Mouse (Mus musculus) cerebellum, postnatal 36 days (tissue): Measurements from ENCODE around the gene Wbp1l.

Experiments used
- DNase-seq, 2 experiments: peaks; one replicate each; pipeline ENCODE4 v3.0.0; 2021 to 2022; ENCODE audit warnings: mixed read lengths in 2 of 2

The Wbp1l gene

DNA sequence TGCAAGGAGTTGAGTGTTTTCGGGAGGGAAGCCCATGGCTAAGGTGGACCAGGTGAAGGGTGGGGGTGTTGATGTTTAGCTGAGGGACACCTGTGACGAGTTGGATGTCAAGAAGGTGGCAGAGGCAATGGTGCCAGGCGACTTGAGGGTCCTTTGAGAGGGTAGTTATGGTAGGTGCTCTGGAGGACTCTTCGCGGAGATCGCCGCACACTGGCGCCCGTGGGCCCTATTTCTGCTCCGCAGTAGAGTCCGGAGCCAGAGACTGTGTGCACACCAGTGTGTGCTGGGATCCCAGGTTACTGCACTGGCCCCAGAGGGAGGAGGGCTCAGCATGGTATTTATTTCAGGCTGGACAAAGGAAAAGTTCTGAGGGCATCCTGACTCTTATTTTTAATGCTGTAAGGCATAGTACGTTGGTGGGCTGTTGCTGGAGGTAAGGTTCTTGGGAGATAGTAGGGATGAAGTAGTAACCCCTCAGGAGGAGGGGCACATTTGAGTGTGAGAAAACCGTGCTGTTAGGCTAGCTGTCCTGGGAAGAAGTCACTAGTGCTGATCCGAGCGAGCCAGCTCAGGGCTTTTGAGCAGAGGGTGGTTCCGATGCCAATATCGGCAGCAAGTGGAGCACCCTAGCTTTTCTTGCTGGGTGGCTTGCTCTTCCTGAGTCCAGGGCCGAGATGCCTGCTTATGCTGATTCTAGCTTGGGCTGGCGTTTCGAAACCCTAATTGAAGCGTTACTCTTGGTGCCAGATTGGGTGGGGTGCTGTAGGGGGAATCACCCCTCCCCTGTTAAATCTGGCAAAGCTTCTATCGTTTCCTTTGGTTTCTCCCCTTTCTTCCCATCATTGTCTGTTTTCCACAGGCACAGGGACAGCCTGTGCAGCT lies 732 bp downstream of the Wbp1l start:
- peak in 1 of 2 experiments; percentile 19 for DNase-seq

- no peak for DNase-seq
Observed at GRCm38 (mm10) chr19:46600371-46600770, 1.5 kb downstream of the Wbp1l start.

DNA sequence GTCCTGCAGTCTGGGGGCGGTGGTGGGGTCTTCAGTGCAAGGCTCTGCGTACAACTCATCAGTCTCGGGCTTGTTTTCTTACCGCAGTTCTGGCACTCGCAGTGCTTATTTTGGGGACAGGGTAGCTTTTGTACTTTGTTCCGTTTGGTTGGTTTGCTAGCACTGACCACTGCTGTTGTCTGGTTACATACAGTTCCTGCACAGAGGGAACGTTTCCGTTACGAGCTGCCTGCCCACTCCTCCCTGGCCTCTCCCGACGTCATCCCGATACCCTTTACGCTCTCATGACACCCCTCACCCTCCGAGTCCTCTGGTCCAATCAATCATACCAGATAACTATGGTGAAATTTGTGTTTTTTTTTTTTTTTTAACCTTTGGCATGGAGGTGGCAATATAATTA lies 2.6 kb downstream of the Wbp1l start:
- no peak for DNase-seq

DNA sequence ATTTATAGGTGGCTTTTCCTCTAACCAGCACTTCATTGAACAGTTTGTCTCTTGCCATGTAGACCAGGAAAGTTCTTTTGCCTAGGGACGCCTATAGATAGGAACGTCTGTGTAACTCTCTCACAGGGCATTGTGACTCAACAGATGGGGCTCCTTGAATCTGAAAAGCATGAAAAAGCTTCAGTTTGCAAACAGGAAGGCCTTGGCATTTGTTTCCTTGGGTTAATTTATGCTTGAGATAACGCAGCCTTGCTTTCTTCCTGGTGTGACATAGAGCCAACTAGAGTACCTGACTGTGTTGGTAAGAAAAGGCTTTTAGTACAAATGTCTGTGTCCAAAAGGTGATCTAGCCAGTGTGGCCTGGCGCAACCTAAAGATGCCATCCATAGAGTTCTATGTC lies 3.5 kb downstream of the Wbp1l start:
- DNase-seq: no peak

DNA sequence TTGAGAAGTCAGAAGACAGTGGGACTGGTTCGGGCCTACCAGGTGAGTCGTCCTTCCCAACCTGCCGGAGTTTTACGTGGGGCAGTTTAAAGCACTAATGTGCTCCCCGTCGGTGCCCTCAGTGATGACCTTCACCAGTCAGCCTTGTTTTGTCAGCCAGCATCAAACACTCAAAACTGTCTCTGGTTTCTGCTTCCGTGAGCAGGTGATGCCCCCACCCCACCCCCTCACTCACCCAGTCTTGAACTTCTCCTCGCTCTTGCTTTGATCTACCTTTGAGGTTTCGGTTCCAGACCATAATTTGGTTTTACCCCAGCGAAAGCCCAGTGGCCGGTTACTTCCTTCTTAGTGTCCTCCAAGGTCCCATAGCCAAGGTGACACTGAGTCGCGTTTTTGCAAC lies 7.8 kb downstream of the Wbp1l start:
- DNase-seq: no peak

DNA sequence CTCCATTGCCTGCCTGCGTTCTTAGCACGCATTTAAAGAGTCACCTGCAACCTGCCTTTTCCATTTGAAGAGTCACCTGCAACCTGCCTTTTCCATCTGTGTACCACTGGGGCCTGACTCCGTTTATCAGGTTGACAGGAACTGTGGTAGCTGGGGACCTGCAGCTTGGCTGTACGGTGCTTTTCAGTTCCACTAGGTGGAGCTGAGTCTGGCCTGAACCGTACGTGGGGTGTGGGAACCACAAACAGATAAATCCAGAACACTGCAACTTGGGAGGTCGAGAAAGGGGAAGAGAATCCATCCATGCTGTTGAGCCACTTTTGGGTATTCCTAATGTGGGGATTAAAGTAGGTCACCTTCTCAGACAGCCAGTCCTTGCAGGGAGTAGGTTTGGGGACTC lies 8.5 kb downstream of the Wbp1l start:
- DNase-seq: no peak

GRCm38 (mm10) chr19:46608158-46608557 lies 9.3 kb downstream of the Wbp1l start:
- no peak for DNase-seq

DNA sequence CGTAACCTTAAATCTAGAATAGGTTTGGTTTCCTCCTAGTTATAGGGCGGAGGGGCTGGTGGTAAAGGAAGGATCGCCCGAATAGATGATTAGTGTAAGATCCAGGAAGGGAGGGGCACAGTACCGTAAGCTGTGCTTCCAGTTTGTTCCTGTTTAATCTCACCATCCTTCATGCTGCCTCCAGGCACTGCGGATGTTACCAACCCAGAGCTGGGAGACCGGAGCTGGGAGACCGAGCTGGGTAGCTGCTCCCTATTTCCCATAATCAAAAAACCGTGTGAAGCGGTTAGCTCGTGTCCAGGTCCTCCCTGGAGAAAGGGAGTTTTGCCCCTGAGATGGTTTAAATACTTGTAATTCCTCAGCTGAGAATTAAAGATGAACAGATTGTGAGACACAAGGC lies 17.5 kb downstream of the Wbp1l start:
- DNase-seq: no peak

DNA sequence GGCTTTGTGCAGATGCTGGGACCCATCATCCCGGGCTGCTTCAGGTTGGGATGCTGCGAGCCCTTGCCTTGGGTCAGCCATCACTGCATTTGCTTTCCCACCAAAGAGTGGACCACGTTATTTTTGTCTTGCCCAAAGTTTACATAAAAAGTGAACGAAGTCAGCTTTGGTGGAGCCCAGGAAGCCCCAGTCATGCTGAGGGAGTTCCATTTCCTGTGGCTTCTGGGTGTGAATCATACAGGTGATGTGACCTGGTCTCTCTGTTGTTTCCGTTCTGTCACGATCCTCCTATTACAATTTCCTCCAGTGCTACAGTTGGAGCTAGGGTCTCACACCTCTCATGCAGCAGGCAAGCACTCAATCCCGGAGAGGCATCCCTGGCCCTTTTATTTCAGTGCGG lies 18.5 kb downstream of the Wbp1l start:
- DNase-seq: no peak

DNA sequence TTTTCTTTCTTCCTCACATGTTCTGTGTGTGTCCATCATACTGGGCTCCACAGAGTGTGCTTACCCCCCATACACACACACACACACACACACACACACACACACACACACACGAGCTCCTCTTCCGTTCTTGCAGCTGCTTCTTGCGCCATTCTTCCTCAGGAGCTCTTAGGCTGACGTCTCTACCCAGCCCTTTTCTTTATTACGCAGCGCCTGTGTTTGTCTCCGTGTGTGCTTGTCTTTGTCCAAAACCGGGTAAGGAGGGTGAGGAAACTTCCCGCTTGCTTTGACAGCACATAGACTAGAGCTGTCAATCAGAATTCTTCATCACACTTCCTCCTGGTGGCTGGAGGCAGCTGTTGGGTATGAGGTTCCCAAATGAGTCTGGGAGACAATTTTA lies 19.4 kb downstream of the Wbp1l start:
- DNase-seq: no peak

DNA sequence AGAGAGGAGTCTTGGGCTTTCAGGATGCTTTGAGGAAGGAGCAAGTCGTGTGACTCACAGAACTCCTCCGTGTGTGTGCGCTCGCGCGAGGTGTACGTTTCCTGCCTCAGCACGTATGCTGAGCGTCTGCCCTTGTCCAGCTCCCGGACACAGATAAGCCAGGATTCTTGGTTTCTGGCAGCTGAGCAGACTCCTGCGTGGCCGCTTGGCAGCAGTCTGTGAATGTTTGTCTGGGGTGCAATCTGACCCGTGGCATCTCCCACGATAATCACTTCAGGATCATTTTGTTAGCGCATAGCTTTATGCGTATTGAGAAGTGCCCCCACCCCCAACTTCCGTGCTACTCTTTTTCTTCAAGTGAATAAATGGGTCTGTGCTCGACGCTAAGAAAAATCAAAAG lies 20.1 kb downstream of the Wbp1l start:
- DNase-seq: peak; percentile 43 to 48

- no peak for DNase-seq
Observed at GRCm38 (mm10) chr19:46619518-46619917, 20.6 kb downstream of the Wbp1l start.

DNA sequence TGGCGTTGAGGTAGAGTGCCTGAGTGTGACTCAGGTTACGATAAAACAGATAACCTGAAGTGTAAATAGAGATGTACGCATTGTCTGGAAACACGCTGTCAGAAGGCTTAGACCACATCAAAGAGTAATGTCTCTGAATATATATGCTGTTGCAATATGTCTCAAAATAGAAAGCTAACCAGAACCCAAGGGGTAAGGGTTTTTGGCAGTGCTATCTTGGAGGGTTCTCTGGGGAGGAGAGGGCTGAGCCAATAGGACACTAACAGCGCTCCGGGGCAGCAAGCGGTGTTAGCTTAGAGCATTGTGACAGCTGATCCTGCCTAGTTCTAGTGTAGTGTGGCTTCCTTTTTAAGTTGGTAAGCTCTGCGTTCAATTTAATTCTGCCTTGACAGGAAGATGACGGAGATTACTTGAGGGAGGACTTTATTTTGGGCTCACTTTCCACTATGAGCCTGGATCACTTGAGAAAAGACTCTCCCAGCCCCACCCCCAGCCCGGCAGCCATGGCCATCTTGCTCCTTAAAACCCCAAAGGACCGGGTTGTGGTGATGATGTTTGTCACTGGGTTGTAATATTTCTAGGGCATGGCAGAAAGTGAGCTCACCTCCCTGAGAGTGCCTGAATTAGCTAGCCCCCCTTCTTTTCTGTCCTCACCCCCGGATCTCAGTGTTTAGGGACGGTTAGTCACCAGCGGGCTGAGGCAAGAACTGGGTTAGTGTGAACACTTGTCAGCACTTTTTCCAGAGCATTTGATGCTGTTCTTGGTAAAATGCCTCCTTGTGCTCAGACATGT lies 21.3 kb downstream of the Wbp1l start:
- no peak for DNase-seq

DNA sequence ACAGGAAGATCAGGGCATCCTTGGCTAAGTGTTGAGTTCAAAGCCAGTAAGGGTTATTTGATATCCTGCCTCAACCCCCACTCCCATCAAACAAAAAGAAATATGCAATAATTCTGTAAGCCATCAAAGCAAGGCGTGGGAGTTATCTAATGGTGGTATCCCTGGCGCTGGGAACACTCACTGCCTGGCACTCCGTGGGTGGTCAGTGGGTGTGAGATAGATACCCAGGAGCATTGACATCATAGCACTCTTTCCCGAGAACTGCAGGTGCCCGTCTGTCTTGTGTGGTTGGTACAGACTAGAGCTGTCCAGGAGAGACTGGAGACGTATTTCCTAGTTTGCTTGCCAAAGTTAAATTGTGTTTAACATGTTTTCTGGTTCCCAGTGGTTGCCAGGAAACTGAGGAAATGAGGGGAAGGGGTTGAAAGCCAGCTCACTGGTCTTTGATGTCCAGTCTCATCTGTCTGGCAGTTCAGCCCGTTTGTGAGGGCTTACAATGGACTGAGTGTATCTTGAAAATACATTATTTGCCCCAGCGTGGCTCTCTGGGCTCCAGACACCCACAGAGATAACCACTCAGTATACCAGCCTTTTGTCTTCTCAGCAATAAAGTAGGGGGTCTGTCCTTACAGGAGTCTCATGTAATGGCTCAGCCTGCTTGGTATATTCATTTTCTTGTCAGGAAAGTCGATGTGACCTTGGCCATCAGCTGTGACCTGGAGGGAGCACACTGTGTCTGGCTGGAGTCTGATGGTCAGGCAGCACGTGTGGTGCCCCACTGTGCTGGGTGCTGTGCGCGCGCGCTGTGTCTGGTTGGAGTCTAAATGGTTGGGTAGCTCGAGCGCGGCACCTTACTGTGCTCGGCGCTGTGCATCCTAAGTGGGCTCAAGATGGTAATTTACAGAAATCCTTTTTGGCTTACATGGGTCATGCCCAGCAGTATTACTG lies 22.6 kb downstream of the Wbp1l start:
- no peak for DNase-seq

GRCm38 (mm10) chr19:46622659-46623193 lies 23.8 kb downstream of the Wbp1l start:
- no peak for DNase-seq

GRCm38 (mm10) chr19:46623194-46623667 lies 24.3 kb downstream of the Wbp1l start:
- no peak for DNase-seq

GRCm38 (mm10) chr19:46623790-46624772 lies 25.2 kb downstream of the Wbp1l start:
- peak in 1 of 2 experiments; percentile 39 for DNase-seq

DNA sequence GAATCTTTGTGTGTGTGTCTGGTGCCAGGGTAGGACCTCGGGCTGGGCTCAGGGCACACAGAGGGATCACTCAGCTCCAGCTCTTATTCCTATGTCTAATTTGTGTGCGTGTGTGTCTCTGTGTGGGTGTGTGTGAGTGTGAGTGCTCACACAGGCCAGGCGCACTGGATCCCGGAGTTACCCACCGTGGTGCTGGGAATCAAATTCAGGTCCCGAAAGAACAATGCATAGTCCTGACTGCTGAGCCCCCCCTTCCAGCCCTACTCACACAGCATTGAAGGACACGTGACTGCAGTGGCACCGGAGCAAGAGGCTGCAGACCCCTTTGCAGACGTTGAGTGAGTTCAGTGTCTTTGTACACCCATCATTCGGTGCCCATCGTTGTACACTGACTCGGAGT lies 26.1 kb downstream of the Wbp1l start:
- no peak for DNase-seq

DNA sequence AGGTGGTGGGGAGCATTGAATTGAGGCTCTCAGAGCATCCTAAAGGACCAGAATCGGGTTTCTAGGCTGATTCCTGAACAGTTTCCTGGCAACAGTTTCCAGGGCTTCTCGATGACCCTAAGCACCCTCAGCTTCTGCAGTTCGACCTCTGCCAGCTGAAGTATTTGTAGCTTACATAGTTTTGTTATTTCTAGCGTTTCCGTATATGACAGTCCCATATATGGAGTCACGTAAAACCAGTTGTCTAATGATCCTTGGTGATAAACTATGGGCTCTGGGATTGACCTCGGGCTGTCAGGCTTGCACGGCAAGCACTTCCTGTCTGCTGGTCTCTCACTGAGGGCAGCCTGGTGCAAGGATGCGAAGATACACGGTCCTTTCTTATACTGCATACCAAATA lies 26.6 kb downstream of the Wbp1l start:
- no peak for DNase-seq

DNA sequence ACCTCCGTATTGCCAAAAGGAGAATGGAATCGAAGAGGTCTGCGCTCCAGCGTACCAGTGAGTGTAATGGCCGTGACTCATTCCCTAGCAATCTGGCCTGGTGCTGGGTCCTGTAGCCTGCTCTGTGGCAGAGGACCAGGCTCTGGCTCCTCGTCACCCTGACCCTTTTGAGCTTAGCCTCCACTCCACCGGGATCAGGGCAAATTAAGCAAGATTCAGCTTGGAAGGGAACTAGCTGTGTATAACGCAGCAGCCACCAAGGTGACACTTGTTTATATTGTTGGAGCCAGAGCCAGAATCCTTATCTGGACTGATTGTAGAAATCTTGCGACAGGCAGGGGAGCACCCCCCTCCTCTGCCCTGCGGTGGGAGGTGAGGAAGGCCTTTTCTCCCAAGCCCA lies 29.5 kb downstream of the Wbp1l start:
- DNase-seq: no peak

GRCm38 (mm10) chr19:46629807-46630206 lies 30.9 kb downstream of the Wbp1l start:
- no peak for DNase-seq
